Mouse (Mus musculus) CD4-positive, CD25-positive, alpha-beta regulatory T cell, adult 4 months (primary cell): ENCODE data around the gene Sorcs2. TPM values are rescaled to one million over a fixed set of nuclear protein-coding genes. Genes with fewer than 3 reads are reported as not detected.

Source experiments
- ATAC-seq: one replicate; pipeline ENCODE4 v1.8.0; 2017
- polyA plus RNA-seq, 2 experiments: library from polyadenylated mRNA; unstranded; fragments of 100-300 nt; shearing (Covaris generic); gene quantifications; one replicate each; pipeline ENCODE4 v1.2.1; 2017

The Sorcs2 gene
- polyA plus RNA-seq, 2 experiments from 2014 or later: 4.5 to 4.7 TPM

GRCm38 (mm10) chr5:36115519-36115918, 282.4 kb downstream of the Sorcs2 start:
- ATAC-seq: no peak

GRCm38 (mm10) chr5:36113696-36114095, 284.2 kb downstream of the Sorcs2 start:
- no peak for ATAC-seq

GRCm38 (mm10) chr5:36112696-36113095, 285.2 kb downstream of the Sorcs2 start:
- ATAC-seq: no peak

DNA sequence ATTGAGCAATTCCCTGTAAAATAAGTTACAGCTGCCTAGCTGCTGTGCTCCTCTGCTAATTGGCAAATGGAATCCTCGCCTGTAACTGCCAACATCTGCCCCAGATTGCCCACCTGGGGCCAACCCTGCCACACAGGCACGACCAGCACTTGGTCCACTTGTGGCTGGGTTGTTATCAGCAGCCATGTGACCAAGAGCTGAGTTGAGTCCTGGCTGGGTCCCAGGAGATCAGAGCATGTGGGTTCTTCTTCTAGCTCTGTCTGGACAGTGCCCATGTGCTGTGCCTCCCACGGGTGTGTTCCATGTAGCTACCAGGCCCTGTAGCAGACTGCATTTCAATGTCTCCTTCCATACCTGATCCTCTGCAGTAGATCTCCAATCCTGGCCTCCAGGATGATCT, 286.4 kb downstream of the Sorcs2 start:
- ATAC-seq: no peak

DNA sequence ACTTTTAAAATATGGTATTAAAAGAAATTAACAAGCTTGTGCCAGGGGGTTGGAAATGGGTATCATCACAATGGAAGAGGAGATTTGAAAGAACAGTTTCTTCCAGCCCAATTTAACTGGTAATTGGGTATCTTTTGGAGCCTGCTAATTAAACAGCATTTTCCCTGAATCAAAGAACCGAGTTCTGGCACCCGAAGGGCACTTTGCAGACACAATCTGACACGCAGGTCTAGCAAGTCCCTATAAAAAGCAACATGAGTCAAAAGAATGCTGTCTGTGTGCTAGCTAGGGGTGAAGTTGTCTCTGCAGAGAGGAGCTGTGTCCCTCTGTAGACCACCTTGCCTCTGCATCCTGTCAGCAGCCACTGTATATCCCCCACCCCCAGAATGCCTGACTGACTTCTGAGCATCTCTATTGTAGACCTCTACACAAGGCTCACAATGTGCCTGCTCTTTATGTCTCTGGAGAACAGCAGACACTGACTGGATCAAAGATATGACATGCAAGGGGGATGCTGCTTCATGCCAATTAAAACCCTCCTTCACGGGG, 289.5 kb downstream of the Sorcs2 start:
- ATAC-seq: no peak

DNA sequence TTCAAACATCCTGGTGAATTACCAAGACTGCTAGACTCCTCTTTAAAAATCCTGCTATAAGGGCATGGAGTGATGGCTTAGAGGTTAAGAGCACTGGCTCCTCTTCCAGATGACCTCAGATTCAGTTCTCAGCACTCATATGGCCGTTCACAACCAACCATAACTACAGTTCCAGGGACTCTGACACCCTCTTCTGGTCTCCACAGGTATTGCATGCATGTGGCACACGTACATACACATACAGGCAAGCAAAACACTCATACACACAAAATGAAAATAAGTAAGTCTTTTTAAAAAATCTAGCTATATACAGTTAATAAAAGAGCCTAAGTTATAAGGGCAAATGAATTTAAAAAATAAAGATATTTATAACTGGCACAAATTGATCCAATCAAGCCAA, 294.5 kb downstream of the Sorcs2 start:
- ATAC-seq: no peak

DNA sequence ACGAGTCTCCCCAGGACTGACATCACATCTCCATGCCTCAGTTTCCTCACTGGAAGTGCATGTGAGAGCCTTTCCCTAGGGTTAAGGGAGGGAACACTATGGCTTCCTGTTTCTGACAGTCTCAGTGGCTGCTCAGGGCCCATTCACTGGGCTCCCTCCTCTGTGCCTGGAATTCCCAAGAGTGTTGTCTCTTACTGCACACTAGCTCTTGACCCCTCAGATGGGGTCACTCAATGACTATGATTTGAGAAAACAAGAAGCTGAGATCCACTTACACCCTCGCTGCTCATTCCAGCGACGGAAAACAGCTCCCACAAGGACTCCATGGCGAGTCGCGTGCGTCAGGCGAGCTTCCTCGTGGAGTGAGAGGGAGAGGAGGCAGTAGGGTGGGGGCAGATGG, 296.8 kb downstream of the Sorcs2 start:
- no peak for ATAC-seq

DNA sequence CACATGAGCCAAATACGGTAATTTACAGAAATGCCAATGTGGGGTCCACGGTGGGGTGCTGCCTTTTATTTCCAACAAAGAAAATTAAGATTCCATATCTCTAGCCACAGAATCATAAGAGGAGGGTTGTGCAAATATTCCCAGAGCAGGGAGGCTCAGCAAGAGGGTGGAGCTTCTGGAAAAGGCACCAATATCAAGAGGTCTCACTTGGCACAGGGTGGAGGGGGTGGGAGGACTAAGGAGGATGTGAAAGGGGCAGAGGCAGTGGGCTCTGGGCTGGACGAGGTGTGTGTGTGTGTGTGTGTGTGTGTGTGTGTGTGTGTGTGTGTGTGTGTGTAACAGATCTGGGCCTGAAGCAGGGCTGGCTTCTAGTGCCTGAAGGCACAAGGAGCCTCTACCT, 297.5 kb downstream of the Sorcs2 start:
- no peak for ATAC-seq

DNA sequence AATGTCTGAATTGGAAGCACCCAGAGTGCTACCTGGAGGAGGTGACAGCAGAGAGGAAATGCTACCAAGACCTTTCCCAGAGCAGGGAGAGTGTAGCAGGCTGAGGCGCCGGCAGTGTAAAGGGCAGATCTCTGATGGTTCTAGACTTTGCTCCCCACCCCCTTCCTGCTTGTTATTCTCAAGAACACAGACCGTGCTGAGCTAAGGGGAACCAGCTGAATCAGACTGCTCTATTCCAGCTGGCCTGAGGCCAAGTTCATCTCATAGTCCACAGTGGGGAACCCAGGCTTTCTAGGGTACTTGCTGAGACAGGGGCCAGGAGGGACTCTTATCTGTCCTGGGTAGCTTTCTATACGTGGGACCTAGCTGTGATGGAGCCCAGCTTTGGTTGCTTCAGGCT, 298.3 kb downstream of the Sorcs2 start:
- ATAC-seq: peak; percentile 45

DNA sequence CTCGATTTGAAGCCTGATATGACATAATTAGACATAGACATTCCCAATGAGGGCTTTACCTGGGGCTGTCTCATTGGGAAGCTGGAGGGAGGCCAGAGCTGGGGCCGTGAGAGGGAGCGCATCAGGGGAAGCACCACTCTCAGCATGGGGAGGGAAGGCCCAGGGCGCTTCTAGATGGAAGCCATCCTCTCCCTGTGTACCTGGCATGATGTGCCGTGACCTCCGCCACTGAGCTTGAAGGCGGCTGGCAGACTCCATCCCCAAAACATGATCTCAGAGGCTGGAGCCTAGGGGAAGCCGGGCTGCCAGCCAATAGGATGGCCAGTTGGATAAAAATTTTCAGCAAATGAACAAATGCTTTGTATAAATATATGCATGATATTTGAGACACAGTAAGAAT, 301.9 kb downstream of the Sorcs2 start:
- no peak for ATAC-seq

DNA sequence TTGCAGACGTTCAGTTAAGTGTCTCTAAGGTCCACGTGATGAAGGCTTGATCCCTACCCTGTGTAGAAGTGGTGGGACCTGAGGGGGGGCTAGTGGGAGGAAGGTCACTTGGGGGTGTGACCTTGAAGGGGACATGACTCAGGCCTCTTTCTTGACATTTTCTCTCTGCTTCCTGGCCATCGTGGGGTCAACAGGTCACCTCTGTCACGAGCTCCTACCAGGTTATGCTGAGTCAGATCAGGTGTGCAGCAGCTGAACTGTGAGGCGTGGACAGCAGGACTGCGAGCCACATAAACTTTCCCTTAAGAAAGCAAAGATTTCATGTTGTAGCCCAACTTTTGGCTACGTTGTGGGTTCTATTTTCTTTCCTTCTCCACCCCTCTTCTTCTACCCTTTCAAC, 307.9 kb downstream of the Sorcs2 start:
- ATAC-seq: no peak

DNA sequence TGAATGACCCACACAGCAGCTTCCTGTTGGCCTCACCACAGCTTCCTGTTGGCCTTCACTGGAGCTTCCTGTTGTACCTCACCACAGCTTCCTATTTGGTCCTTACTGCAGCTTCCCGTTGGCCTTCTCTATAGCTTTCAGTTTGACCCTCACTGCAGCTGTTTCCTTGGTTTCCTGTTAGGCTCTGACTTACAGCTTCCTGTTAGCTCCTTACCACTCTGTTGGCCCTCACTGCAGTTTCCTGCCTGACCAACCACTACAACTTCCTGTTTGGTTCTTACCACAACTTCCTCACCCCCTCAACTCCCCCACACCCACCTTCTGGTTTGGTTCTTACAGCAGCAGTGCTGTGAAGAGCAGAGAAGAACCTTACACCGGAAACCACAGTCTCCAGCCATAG, 308.7 kb downstream of the Sorcs2 start:
- peak; percentile 93 for ATAC-seq

GRCm38 (mm10) chr5:36086931-36087330, 311.0 kb downstream of the Sorcs2 start:
- ATAC-seq: no peak

DNA sequence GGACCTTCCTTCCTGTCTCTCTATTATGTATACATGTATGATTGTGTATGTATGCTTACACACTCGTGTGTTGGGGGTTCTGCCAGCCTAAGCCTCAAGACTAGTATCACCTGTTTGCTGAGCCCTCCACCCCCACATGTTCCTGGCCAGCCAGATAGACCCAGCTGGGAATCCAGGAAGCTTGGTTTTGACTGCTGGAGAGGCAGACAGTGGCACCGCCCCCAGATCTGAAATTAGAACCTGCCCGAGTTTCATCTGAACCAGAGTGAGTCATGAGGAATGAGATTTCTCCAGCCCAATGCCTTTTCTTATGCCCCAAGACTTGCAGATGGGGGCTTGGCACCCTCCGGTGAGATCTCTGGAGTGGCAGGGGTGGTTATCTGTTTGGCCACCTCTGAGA, 312.3 kb downstream of the Sorcs2 start:
- no peak for ATAC-seq

DNA sequence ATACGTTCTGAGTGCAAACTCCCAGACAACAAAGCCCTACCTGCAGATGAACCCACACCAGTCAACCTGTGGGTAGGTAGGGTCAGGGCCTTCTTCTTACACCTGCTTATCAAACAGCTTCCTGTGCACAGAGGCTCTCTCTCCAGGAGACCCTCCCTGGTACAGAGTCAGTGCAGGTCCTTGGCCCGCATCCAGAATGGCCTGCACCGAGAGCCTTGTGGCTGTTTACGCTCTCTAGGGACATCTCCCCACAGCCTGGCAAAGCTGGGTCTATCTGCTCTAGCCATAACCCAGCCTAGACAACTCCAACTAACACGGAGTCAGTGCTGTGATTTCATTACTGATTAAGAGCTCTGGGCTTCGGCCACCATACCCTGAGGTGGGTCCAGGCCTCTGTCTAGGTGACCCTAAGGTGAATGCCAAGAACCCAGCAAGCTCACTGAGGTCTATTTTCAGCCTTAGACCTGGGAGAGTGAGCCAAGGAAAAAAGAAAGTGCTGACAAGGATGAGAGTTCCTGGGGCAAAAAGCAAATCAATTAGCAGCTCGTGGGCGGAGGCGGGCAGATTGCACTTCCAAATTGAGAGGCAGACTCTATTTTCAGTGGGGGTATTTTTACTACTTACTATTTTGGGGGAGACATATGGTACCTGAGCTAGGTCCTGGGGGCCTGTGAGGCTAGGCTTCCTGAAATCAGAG, 313.9 kb downstream of the Sorcs2 start:
- no peak for ATAC-seq

DNA sequence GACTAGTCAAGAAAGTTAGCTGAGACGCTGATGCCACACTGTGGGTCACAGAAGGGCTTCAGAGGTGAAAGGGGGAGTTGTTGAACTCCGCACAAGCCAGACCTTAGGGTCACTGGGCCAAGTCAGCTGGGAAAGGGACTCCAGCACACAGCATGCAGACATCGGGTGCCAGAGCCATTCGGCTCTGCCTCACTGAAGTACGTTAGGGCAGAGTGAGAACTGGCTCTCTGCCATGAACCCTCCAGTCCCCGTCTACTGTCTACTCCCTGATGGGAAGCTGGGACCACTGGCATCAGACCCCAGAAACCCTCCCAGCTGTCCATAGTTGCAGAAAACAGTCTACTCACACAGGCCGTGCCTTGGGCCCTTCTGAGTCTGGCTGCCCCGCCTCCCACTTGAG, 316.9 kb downstream of the Sorcs2 start:
- ATAC-seq: no peak

DNA sequence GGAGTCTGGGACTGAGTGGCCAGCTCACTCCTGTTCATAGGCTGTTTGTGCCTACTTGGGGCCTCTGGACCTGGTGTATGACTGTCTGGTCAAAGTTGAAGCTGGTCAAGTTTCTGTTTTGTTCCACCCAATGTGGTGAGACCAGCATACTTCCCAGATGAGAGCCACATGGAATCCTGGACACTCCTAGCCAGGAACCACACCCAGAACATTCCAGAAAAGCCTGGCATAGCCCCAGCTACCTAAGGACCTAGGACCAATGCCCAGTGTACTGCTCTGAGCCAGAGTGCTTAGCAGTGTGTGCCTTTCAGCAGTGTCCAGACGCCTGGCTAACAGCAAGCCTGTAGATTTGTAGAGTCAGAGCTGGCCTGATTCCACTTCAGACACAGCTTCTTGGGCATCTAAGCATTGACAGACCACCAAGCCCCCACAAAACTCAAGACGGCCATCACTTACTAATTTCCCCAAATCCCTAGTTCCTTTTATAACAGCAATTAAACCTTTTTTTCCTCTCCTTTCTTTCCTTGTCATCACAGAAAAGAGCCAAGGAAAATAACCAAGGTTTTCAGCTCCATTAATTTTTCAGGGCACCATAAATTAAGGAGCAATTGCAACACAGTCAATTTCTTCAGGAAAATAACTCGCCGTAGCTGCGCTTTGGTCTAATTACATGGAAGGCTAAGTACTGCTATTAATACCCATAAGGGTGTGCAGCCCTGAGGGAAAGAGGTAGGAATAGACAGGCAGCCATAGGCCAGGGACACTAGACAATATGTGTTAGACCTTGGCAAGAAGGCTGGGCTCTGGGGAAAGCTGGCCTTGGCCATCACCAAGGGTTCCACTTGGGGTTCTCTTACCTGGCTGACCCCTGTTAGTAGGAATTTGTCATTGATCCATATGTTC, 322.5 kb downstream of the Sorcs2 start:
- no peak for ATAC-seq

DNA sequence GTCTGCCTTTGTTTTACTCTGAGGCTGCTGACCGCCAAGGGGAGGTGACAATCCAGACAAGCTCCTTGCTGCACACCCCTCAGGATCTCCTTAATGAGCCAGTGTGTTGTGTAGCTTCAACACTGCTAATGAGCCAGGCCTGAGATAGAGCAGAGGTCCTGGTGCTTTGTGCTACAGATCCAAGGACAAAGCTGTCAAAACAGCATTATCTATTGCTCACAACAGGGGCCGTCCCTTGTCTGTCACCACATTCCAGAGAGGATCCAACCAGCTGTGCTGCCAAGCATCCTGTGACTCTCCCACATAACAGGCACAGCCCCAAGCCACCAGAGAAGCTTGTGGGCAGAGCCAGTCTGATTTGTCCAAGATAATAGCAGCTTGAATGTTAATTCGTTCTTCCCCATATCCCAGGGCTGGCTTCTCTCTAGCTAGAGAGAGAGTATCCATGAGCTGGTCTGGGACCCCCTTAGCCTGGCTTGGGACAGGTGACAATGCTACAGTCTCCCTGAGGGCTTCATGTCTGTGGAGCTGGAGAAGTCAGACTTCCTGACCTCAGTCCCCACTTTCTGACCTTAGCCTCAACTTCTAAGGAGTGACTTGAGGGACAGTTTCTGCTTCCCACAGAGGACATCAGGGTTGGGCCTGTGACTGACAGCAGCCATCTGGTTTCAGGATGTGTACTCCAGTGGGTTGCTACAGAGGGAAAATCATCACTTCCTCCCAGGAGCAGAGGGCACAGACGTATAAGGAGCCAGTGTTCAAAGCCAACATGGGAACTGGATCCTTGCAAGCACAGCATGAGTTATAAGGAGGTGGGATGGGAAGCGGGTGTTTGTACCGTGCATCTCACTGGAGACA, 328.2 kb downstream of the Sorcs2 start:
- ATAC-seq: no peak

GRCm38 (mm10) chr5:36067651-36068181, 330.2 kb downstream of the Sorcs2 start:
- ATAC-seq: no peak

- ATAC-seq: no peak
Measured at GRCm38 (mm10) chr5:36057804-36058322, 340.1 kb downstream of the Sorcs2 start.

DNA sequence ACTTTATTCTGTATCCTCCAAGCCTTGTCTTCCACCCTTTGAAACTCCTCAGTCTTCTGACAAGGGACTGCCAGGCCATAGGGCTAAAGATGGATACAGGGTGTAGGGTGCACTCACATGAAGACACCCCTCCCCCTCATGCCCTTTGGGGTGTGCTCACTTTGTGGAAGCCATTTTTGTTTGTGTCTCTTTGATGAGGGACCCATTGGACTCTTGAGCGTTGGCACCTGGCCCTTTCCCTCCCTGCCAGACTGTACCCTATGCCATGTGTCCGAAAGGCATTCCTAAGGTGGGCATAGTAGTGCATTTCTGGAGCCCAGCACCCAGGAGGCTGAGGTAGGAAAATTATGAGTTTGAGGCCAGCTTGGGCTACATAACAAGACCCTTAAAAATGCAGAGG, 341.0 kb downstream of the Sorcs2 start:
- ATAC-seq: no peak

DNA sequence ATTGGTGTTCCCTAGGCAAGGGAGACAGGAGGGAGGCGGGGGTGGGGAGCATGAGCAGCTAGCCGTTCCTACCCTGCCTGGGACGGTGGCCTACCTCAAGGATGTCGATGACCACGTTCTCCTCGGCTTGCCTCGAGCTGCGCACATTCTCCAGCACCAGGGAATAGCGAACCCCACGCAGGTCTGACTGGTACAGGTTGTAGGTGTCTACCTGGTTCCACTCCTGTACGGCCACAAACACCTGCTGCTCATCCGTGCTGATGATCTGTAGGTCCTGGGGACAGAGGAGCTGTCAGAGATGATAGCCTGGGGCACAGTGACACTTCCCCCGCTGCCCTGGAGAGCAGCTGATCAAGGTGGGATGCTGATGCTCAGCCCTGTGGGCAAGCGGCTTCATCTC, 342.1 kb downstream of the Sorcs2 start:
- ATAC-seq: no peak
